9 mouse cellular contexts compared by ENCODE assay signal in the genomic region with DNA sequence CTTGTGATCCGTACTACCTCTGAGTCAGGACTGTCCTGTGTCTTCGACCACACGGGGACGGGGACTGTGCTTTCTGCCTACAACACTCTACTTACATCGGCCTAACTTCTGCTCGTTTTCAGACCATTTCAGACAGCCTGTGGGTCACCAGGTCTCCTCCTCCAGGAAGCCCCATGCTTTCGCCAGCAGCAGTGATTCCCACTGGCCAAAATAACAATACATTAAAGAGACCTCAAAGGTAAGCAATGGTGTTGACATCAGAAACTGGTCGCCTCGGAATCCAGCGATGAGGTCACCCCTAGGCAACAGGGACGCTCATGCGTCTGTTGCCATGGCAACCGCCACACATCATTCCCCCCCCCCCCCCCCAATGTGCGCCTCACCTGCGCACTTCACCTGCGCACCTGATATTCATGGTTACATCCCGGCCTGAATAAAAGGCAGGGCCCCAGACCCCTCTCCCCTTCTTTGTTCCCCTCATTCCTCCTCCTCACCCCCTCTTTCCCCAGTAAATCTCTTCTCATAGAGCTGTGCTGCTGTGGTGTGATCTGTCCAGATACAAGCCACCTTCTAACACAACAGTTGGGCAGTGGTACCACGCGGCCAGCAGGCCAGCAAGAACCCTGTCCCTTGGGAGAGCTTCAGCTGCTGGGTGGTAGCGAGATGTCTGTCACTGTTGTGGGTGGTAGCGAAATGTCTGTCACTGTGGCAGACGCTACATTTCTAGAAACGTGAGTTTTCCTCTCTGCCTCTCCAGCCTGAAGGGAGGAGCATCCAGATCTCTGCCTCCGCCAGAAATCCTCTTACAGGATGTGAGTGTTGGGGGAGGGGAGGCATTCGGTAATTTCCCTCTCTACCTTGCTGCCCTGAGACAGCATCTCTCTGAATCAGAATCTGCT.
DNase-seq lines count a peak whose midpoint lies in the region; ATAC-seq lines count a peak whose summit lies in the region.
"Had no signal": no experiment of that assay in that cellular context is flagged by ENCODE, and none has a peak within 500 bp of the region (broad histone marks: within the 10 kb centered on the region; RNA-seq: fewer than 3 reads in every experiment).

No protein-coding gene starts in this region.

- H3K27me3 ChIP-seq in kidney, embryonic 14.5 days (ENCODE audit: control insufficient read depth, insufficient read depth, low read length): no peaks in the 10 kb centered on the region
- H3K27me3 ChIP-seq in embryonic facial prominence, embryonic 12.5 days: 0 out of 2 replicates have a peak, but pooled peaks cover 3% of the 10 kb centered on the region
- 0 out of 2 replicates have a peak, but pooled peaks cover 14% of the 10 kb centered on the region for H3K27me3 ChIP-seq in limb, embryonic 13.5 days
- H3K27me3 ChIP-seq in liver, embryonic 11.5 days (replicated peaks; ENCODE audit: control insufficient read depth, insufficient read depth, low read length): no peaks in the 10 kb centered on the region
- H3K27me3 ChIP-seq: Patski had no signal

- H3K36me3 ChIP-seq in kidney, embryonic 14.5 days (ENCODE audit: control insufficient read depth, insufficient read depth, low read length): no peaks in the 10 kb centered on the region
- no peaks in the 10 kb centered on the region for H3K36me3 ChIP-seq in embryonic facial prominence, embryonic 12.5 days
- H3K36me3 ChIP-seq in limb, embryonic 13.5 days: no peaks in the 10 kb centered on the region
- H3K36me3 ChIP-seq in liver, embryonic 11.5 days (ENCODE audit: control insufficient read depth, insufficient read depth, low read length): no peaks in the 10 kb centered on the region

- no peak overlapping the region for H3K4me3 ChIP-seq in kidney, embryonic 14.5 days (ENCODE audit: low read length)
- no peak overlapping the region for H3K4me3 ChIP-seq in embryonic facial prominence, embryonic 12.5 days
- no peak overlapping the region for H3K4me3 ChIP-seq in limb, embryonic 13.5 days
- no peak overlapping the region for H3K4me3 ChIP-seq in liver, embryonic 11.5 days (ENCODE audit: low read depth, low read length)

- H3K4me1 ChIP-seq in kidney, embryonic 14.5 days (ENCODE audit: control insufficient read depth, insufficient read depth, low read length): peaks cover 10% of the 10 kb centered on the region; the same call in 1 of the 2 replicates
- H3K4me1 ChIP-seq in embryonic facial prominence, embryonic 12.5 days: peaks cover 31% of the 10 kb centered on the region
- peaks cover 40% of the 10 kb centered on the region for H3K4me1 ChIP-seq in limb, embryonic 13.5 days
- no peaks in the 10 kb centered on the region; the same call in 1 of the 2 replicates for H3K4me1 ChIP-seq in liver, embryonic 11.5 days (replicated peaks; ENCODE audit: control insufficient read depth, insufficient read depth, low read length)

- DNase-seq in kidney, adult 18-20 months: no peak
- DNase-seq in R1 (ENCODE audit: low read depth, low spot score): peak; percentile 69
- no peak for DNase-seq in layer of hippocampus, adult 9-11 months
- DNase-seq in B cell, adult 2 months: no peak
- no peak for DNase-seq in liver, embryonic 11.5 days (ENCODE audit: low spot score)

- no peak overlapping the region for H3K9ac ChIP-seq in kidney, embryonic 14.5 days (ENCODE audit: low read depth, low read length)
- no peak overlapping the region for H3K9ac ChIP-seq in embryonic facial prominence, embryonic 12.5 days
- H3K9ac ChIP-seq in limb, embryonic 13.5 days: no peak overlapping the region; the same call in 1 of the 2 replicates
- H3K9ac ChIP-seq in liver, embryonic 11.5 days (ENCODE audit: low read depth, low read length): no peak overlapping the region

- peak overlapping the region; percentile 17; the same call in 1 of the 2 replicates for H3K4me2 ChIP-seq in kidney, embryonic 14.5 days (replicated peaks; ENCODE audit: low read depth, low read length)
- no peak overlapping the region; the same call in 1 of the 2 replicates for H3K4me2 ChIP-seq in embryonic facial prominence, embryonic 12.5 days (replicated peaks)
- 0 out of 2 replicates have a peak overlapping the region, but pooled peaks have one; percentile 31 for H3K4me2 ChIP-seq in limb, embryonic 13.5 days (replicated peaks)
- no peak overlapping the region for H3K4me2 ChIP-seq in liver, embryonic 11.5 days

- 48% methylated on average over 24 of the region's 25 CpGs for WGBS in kidney, embryonic 14.5 days
- WGBS in embryonic facial prominence, embryonic 12.5 days: 35% methylated on average over 24 of the region's 25 CpGs
- WGBS in limb, embryonic 13.5 days: 46% methylated on average over 25 of the region's 25 CpGs
- WGBS in liver, embryonic 11.5 days: 51% methylated on average over 25 of the region's 25 CpGs

- ATAC-seq in kidney, embryonic 14.5 days (ENCODE audit: low FRiP score, low TSS enrichment): no peak; the same call in 1 of the 2 replicates
- ATAC-seq in embryonic facial prominence, embryonic 12.5 days (ENCODE audit: insufficient number of reproducible peaks, insufficient read depth, low FRiP score, low TSS enrichment): no peak
- ATAC-seq in limb, embryonic 13.5 days (ENCODE audit: low FRiP score, low read depth): peak; percentile 17; the same call in 1 of the 2 replicates
- ATAC-seq in liver, embryonic 11.5 days (replicated peaks; ENCODE audit: low FRiP score): no peak
- ATAC-seq: Patski had no signal

- no peak overlapping the region for H3K27ac ChIP-seq in kidney, embryonic 14.5 days (ENCODE audit: low read depth, low read length)
- 0 out of 2 replicates have a peak overlapping the region, but pooled peaks have one; percentile 36 for H3K27ac ChIP-seq in embryonic facial prominence, embryonic 12.5 days
- H3K27ac ChIP-seq in limb, embryonic 13.5 days: peak overlapping the region; percentile 22; the same call in 1 of the 2 replicates
- no peak overlapping the region for H3K27ac ChIP-seq in liver, embryonic 11.5 days (ENCODE audit: low read depth, low read length)

- H3K9me3 ChIP-seq in kidney, embryonic 14.5 days (ENCODE audit: control insufficient read depth, low read length): no peaks in the 10 kb centered on the region
- H3K9me3 ChIP-seq in embryonic facial prominence, embryonic 12.5 days: no peaks in the 10 kb centered on the region
- H3K9me3 ChIP-seq in limb, embryonic 13.5 days: no peaks in the 10 kb centered on the region
- H3K9me3 ChIP-seq in liver, embryonic 11.5 days (ENCODE audit: control insufficient read depth, low read length): no peaks in the 10 kb centered on the region

Comparison
In these comparisons a context has a peak if more than half of its experiments do, and no peak if none do; other contexts are left out.
1. H3K27ac ChIP-seq: peak in embryonic facial prominence, embryonic 12.5 days (single experiment) and limb, embryonic 13.5 days (single experiment); none in kidney, embryonic 14.5 days (single experiment) and liver, embryonic 11.5 days (single experiment).
2. H3K4me2 ChIP-seq: peak in kidney, embryonic 14.5 days (single experiment) and limb, embryonic 13.5 days (single experiment); none in embryonic facial prominence, embryonic 12.5 days (single experiment) and liver, embryonic 11.5 days (single experiment).